Mouse (Mus musculus) testis, postnatal 10 days (tissue): ENCODE data around the gene Gm49711.
"Not testable (repeated sequence)": the region's sequence is repeated elsewhere in the genome, so short reads cannot be mapped to it uniquely, and the experiment has no call there.

ENCODE experiments used
- DNase-seq: peaks from one replicate; pipeline ENCODE4 v3.0.0; 2021; ENCODE audit warnings: low spot score

Gene Gm49711

DNA sequence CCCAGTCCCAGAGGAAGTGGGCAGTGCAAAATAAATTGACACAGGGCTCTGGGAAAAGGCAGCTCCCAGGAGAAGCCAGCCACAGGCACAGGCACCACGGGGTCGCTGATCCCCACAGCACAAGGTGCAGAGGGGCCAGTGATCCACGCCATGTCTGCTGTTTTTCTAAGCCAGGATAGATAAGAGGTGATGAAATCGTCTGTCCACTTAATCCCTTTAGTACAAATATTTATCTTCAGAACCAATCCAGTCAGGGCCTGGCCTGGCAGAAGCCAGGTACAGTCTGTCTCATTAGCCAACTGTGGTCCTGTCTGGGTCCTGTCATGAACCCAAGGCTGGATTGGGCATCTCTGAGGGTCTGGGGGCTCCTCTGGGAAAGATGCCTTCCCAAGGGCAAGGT is 125.4 kb downstream of the Gm49711 start:
- no peak for DNase-seq

DNA sequence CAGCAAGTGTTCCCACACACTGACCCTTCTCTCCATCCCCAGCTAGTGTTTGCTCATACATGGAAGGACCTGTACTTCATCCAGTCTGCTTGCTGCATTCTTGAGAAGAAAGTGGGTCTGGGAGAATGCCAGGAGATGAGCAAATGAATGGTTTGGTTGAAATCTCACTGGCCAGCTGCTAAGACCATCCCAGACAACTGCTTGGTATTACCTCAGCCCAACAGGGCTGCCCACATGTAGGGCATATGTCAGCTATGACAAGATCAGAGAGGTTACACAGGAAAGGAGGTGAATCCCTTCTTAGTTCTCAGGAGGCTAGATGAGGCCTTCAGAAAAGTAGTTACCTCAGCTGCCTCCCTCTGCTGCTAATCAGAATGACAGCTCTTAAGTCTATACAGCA is 132.5 kb downstream of the Gm49711 start:
- DNase-seq = no peak

DNA sequence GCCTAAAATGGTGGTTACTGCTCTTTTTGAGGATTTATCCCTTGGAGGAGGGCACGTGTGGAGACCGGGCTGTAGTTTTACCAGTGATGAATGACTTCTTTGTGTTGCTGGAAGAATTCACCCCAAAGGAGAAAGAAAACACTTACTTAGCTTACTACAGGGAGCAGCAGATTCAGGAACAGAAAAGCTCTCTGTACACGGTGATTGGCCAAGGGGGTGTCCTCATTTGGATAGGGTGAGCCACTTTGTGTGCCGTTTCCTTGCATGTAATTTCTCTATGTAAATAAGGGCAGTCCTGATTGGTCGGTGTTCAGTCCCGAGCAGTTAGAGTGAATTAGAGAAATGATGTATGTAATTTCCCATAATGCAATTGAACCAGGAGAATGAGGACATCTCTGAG is 137.0 kb downstream of the Gm49711 start:
- no peak for DNase-seq

DNA sequence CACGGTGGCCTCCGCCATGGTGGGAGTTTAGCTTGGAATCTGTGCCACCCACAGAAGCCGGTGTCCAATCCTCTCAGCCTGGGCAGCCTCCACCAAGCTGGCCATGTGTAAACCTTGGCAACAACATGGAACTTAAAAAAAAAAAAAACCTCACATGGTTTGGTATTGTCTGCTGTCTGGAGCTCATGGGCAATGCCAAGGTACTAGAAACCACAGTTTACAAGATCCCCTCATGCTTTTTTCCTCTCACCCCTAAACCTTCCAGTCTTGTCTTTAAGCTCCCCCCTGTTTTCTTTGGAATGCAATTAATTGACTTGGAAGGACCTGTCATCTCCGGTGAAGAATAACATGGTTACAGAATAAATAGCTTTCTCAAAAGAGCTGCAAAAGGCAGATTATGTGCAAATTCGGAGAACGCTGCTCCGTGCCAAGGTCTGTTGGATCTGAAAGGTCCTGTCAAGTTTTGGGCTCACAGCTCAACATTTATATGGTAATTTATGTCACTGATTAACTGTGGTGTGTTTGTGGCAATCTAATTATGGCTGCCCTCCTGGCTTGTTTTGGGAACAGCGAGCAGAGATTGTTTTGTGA is 138.7 kb downstream of the Gm49711 start:
- no peak for DNase-seq

DNA sequence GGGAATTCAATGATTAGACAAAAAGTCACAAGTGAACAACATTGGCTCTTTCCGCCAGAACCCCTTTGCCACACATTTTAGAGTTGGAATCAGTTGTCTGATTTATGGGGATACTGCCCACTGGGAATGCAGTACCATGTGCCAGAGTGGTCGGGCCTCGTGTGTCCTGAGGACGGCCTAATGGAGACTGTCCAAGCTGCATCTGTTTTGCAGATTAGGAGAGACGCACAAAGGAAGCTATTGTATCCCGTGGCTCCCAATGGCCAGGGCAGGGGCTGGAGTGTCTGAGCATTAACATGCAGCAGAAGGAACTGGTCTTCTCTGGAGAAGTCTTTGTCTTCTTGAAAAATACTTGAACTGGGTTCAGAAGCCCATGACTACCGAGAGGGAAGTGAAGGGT is 142.5 kb downstream of the Gm49711 start:
- no peak for DNase-seq

DNA sequence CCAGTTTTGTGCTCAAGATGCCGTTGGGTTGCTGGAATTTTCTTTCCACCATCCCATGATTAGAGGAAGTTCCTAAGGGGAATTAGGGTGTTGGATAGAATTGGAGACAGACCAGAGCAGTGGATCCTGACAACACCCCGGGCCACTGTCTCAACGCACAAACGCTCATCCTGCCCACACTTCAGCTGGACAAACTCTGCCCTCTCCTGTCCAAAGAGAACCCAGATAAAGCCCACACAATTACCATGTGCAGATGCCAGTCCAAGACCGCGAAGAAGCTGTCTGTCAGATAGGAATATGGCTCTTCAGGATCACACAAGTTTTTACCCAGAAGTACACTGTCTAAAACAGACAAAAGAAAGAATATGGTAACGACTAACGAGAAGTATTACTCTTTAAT is 145.5 kb downstream of the Gm49711 start:
- no peak for DNase-seq

DNA sequence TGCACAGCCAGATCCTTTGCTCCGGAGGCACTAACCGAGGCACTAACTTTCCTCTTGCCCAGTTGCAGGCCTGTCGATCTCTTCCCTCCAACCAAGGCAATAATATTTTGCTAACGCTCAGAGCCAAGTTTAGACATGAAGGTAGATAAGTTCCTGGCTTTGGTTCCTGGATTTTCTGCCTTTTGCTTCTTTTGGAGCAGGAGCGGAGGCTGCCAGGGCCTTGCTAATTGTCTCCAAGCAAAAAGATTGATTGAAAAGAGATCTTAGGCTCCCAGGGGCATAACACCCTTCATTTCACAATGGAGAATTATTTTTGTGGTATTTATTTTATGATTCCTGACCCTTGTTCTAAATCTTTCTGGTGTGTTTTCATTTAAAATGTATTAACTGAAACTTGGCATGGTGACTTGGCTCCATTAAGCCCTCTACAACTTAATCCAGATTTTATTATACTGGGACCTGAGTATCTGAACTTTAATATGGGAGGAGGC is 151.2 kb downstream of the Gm49711 start:
- no peak for DNase-seq

DNA sequence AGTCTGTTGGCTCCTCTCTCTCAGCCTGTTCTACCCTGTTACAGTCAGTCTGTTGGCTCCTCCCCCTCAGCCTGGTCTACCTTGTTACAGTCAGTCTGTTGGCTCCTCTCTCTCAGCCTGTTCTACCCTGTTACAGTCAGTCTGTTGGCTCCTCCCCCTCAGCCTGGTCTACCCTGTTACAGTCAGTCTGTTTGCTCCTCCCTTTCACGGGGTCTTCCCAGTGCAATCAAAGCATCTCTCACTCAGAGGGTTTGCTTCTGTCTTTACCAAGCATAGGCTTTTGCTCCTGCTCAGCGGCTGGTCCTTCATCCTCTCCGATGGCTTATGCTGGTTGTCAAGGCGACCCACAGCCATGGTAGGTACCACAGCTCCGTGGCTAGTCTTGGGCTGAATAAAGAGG is 152.2 kb downstream of the Gm49711 start:
- DNase-seq = not testable (repeated sequence)

DNA sequence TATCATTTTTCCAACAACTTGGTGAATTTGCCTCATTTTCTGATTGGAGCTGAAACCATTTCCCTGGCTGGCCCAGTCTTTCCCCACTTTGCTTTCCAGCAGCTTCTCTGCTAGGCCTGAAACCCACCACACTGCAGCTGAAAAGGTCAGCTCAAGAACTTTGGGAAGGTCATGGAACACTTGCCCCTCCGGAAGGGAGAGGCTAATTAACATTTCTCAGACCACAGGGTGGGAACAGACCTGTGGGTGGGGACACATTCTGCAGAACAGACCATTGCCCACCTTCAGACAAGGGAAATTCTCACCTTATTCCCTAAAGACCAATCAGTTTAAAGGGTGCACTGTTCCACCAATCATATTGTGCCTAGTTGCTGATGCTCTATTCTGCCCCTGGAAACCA is 155.8 kb downstream of the Gm49711 start:
- not testable (repeated sequence) for DNase-seq

DNA sequence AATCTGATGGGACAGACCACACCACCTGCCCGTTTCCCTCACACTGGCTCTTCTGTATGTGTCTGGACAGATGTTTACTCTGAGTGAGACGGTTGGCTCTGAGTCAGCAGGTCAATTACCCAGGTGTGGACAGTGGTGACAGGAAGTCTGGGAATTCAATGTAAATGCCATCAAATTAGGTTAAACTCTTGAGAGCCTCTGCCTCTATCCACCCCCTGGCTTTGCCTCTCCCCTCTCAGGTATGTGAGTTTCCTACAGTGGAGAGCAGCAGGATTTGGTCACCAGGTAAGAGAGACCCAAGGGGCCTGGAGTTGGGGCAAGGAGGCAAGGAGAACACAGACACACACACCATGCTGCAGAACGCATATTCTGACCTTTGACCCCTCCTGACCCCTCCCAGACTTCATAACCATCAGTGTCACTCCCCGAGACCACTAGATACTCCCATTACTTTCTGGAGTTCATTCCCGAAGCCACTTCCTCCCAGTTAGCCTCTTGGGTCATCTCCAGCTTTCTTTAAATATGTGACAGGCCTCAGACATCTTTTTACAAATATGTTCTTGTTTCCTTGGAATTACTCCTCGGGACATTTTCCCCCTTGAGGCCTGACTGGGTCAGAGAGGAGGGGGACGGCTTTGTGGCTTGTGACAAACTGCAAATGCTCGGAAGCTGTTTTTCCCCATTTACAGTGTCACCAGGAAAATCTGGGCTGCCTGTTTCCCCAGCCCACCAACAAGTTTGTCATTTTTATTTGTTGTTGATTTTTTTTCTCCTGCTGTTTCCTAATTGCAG is 157.7 kb downstream of the Gm49711 start:
- DNase-seq = no peak

DNA sequence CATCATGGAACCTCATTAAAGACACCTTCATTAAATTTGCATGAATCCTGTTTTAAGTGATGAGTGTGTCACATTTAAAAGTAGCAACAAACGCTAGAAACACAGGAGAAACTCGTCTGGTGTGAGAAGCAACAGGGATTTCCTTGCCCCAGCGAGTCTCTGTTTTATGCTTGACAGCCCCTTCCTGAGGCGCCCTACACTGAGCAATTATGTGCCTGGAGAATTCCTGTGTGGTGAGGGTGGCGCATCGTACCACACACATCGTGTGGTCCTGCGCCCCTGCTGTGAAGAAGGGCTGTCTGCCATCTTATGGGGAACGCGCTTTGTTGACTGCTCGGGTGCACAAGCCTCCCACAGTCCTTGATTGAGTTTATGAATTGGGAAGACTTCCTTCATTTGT is 162.6 kb downstream of the Gm49711 start:
- no peak for DNase-seq

DNA sequence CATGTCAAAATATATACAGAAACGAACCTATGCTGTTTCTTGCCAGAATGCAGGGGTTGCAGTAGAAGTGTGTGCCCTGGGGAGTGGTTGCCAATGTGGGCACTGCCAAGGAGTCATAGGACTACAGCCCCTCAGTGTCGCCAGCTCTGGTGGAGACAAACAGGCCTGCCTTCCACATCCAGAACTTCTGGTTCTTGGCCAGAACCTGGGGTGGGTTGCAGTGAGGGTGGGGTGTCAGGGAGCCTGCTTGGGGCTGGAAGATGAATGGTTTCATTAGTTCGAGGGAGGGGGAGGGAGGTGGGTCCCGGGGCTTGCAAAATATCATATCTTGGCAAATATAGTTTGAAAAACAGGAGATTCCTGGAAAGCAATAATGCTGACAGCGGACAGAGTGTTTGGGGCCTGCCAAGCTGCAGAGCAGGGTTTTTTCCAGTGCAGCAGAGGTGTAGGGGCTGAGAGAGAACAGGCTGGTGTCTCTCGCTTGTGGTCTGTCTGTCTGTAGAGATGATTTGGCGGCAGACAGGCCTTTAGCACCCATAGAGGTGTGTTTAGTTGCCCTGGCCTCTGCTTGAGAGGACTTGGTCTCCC is 170.3 kb downstream of the Gm49711 start:
- DNase-seq = no peak

DNA sequence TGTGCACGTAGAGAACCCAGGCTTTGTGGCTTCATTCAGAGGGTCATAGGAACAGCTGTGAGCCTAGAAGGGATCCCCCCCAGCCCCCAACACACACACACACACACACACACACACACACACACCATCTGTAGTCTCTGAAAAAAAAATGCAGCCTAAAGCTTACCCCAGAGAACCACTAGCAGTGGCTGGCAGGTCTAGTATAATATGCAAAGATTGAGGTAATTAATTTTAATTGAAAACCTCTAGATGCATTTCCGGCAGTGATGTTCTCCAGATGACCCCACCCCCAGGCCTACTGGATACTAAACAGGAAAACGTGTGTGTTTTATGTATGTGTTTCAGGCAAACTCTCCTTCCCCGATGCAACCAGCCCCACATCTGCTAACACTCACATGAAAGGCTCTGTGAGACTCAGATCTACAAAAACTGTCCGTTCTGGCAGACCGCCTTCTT is 172.4 kb downstream of the Gm49711 start:
- DNase-seq = no peak

DNA sequence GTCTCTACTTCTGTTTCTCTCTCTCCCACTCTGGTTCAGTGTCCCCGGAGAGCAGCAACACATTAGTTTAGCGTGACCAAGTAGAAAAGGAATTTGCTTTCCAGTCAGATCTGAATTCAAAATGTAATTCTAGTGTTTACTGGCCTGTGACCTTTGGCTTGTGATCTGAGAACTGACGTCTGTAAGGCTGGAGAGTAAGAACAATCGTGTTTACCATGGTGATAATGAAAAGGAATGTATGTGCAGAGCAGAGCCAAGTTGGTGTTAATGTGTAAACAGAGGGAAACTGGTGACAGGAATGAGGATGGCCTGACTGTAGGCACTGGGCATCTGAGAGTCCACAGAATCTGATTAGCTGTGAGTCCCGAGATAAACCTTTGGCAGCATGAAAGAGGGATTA is 176.4 kb downstream of the Gm49711 start:
- DNase-seq = no peak

DNA sequence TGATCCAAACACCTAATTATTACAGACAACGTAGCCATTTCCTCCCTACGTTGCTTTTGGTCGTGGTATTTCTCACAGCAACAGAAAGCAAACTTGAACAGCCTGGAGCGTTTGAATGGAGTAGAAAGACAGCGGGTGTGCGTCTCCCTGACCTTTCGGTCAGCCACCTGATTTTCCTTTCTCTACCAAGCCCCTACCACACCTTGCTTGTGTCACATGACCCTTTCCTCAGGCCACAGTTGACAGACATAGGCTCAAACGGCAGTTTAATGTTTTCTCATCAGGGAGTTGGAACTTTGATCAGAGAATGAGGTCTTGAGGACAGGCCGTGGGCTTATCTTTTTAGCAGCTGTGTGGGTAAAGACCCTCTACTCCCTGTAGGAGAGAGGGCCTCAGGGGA is 177.1 kb downstream of the Gm49711 start:
- no peak for DNase-seq
